In genomic region chr4:46991016-46991958, GRCm38 (mm10) we compare ENCODE assay signal across 9 mouse cellular contexts. TPM values are rescaled to one million over a fixed set of nuclear protein-coding genes. Genes with fewer than 3 reads are reported as not detected.
DNase-seq lines count a peak whose midpoint lies in the region; ATAC-seq and TF ChIP-seq lines count a peak whose summit lies in the region.
"Had no signal": no experiment of that assay in that cellular context is flagged by ENCODE, and none has a peak within 500 bp of the region (broad histone marks: within the 10 kb centered on the region; RNA-seq: fewer than 3 reads in every experiment).

TSS of gene Gabbr2 (minus strand) at chr4:46991873.

- H3K4me1 ChIP-seq in midbrain, postnatal 0 days (ENCODE audit: insufficient read depth, low read length) = peaks cover 12% of the 10 kb centered on the region
- H3K4me1 ChIP-seq: megakaryocyte, embryonic 14.5 days had no signal

- H3K27me3 ChIP-seq in midbrain, postnatal 0 days (ENCODE audit: insufficient read depth, low read length) = no peaks in the 10 kb centered on the region

- DNase-seq in kidney, adult 18-20 months = peak; percentile 18
- DNase-seq in kidney, adult 11 months = no peak
- DNase-seq in cerebellum, adult 9-11 months = peak; percentile 87
- DNase-seq in frontal cortex, postnatal 25 days (ENCODE audit: low spot score in 2 of 2) = peak; percentile 55 to 69
- DNase-seq in left cerebral cortex, adult 11 months (ENCODE audit: low spot score) = peak; percentile 48
- DNase-seq in midbrain, postnatal 0 days (ENCODE audit: low spot score) = peak; percentile 73
- DNase-seq in T-cell, adult 2 months (ENCODE audit: low spot score) = no peak
- no peak for DNase-seq in lung, postnatal 25 days (ENCODE audit: low spot score)

- no peaks in the 10 kb centered on the region for H3K36me3 ChIP-seq in midbrain, postnatal 0 days (ENCODE audit: insufficient read depth, low read length)

- under 1% methylated on average over 66 of the region's 134 CpGs for WGBS in midbrain, postnatal 0 days

- peak within 1 kb of the TSS; percentile 91 for H3K27ac ChIP-seq in midbrain, postnatal 0 days (ENCODE audit: low read depth, low read length)

- no peaks in the 10 kb centered on the region for H3K9me3 ChIP-seq in midbrain, postnatal 0 days (ENCODE audit: low read length)
- H3K9me3 ChIP-seq: megakaryocyte, embryonic 14.5 days had no signal

- TF ChIP-seq CTCF in midbrain, postnatal 0 days (IDR thresholded peaks at IDR 0.05) = no peak

- peak; percentile 74 for ATAC-seq in midbrain, postnatal 0 days (ENCODE audit: low FRiP score)

- H3K9ac ChIP-seq in midbrain, postnatal 0 days (replicated peaks; ENCODE audit: low read length, poor library complexity, severe bottlenecking) = peak within 1 kb of the TSS; percentile 93

- peak within 1 kb of the TSS; percentile 76 for H3K4me3 ChIP-seq in midbrain, postnatal 0 days (ENCODE audit: low read depth, low read length)
- H3K4me3 ChIP-seq: megakaryocyte, embryonic 14.5 days had no signal

- peak within 1 kb of the TSS; percentile 92 for H3K4me2 ChIP-seq in midbrain, postnatal 0 days (ENCODE audit: low read depth, low read length, poor library complexity, severe bottlenecking)

RNA-seq across cellular contexts. Expression of gene Gabbr2, which starts in this region (rescaled TPM):
- 118 and 123 TPM in 2 replicates for total RNA-seq in midbrain, postnatal 0 days (2014; rRNA removed)
- polyA plus RNA-seq in midbrain, postnatal 0 days (2015; fragmentation: Nextera tagmentation; extraction: Ambion mirVana) = 17.8 and 20.5 TPM in 2 replicates

Comparison
In these comparisons a context has a peak if more than half of its experiments do, and no peak if none do; other contexts are left out.
1. DNase-seq: peak in kidney, adult 18-20 months (single experiment), cerebellum, adult 9-11 months (single experiment), frontal cortex, postnatal 25 days (2 of 2), left cerebral cortex, adult 11 months (single experiment) and midbrain, postnatal 0 days (single experiment); none in kidney, adult 11 months (single experiment), T-cell, adult 2 months (single experiment) and lung, postnatal 25 days (single experiment).